Mouse (Mus musculus): ENCODE measurements at regions not wholly inside any gene's neighbourhood (a gene's known extent, or its start where the extent isn't known, plus 50 kb on each side); places are given as distances from the start of the nearest gene placed in this dataset.

GRCm38 (mm10) chr14:67626181-67626580 is 1617.2 kb upstream of the Gulo start:
- H3K4me1 ChIP-seq (ENCODE audit: control insufficient read depth, insufficient read depth, low read length), result no peaks in the 10 kb centered on the region
- no peak overlapping the region for H3K4me3 ChIP-seq (ENCODE audit: low read depth, low read length)
- H3K36me3 ChIP-seq (ENCODE audit: control insufficient read depth, insufficient read depth, low read length, poor library complexity, severe bottlenecking), result no peaks in the 10 kb centered on the region
- H3K27me3 ChIP-seq (ENCODE audit: control insufficient read depth, insufficient read depth, low read length, poor library complexity, severe bottlenecking), result no peaks in the 10 kb centered on the region
- no peak overlapping the region for H3K9ac ChIP-seq (ENCODE audit: low read depth, poor library complexity, severe bottlenecking)
- TF ChIP-seq EP300 (IDR thresholded peaks at IDR 0.05; ENCODE audit: insufficient read depth, low read depth, low read length), result no peak
- TF ChIP-seq POLR2A (IDR thresholded peaks at IDR 0.05; ENCODE audit: insufficient read depth, low read length), result no peak
- no peak for TF ChIP-seq CTCF (IDR thresholded peaks at IDR 0.05; ENCODE audit: low read depth, low read length)
- no peak overlapping the region for H3K27ac ChIP-seq (ENCODE audit: insufficient read depth, low read length)
- no peaks in the 10 kb centered on the region for H3K9me3 ChIP-seq (replicated peaks; ENCODE audit: control insufficient read depth, insufficient read depth, low read length, poor library complexity, severe bottlenecking)

GRCm38 (mm10) chr14:67623841-67624480 is 1615.0 kb upstream of the Gulo start:
- no peaks in the 10 kb centered on the region for H3K9me3 ChIP-seq (replicated peaks; ENCODE audit: control insufficient read depth, insufficient read depth, low read length, poor library complexity, severe bottlenecking)
- H3K4me3 ChIP-seq (ENCODE audit: low read depth, low read length), result no peak overlapping the region
- no peak overlapping the region for H3K27ac ChIP-seq (ENCODE audit: insufficient read depth, low read length)
- H3K9ac ChIP-seq (ENCODE audit: low read depth, poor library complexity, severe bottlenecking), result no peak overlapping the region
- H3K27me3 ChIP-seq (ENCODE audit: control insufficient read depth, insufficient read depth, low read length, poor library complexity, severe bottlenecking), result no peaks in the 10 kb centered on the region
- H3K4me1 ChIP-seq (ENCODE audit: control insufficient read depth, insufficient read depth, low read length), result no peaks in the 10 kb centered on the region
- H3K36me3 ChIP-seq (ENCODE audit: control insufficient read depth, insufficient read depth, low read length, poor library complexity, severe bottlenecking), result no peaks in the 10 kb centered on the region
- TF ChIP-seq POLR2A (IDR thresholded peaks at IDR 0.05; ENCODE audit: insufficient read depth, low read length) (no peak), CTCF (IDR thresholded peaks at IDR 0.05; ENCODE audit: low read depth, low read length) (no peak), EP300 (IDR thresholded peaks at IDR 0.05; ENCODE audit: insufficient read depth, low read depth, low read length) (no peak)

- no peak overlapping the region for H3K9ac ChIP-seq (ENCODE audit: low read depth, poor library complexity, severe bottlenecking)
- H3K9me3 ChIP-seq (replicated peaks; ENCODE audit: control insufficient read depth, insufficient read depth, low read length, poor library complexity, severe bottlenecking), result no peaks in the 10 kb centered on the region
- no peak overlapping the region for H3K4me3 ChIP-seq (ENCODE audit: low read depth, low read length)
- no peaks in the 10 kb centered on the region for H3K4me1 ChIP-seq (ENCODE audit: control insufficient read depth, insufficient read depth, low read length)
- TF ChIP-seq EP300 (IDR thresholded peaks at IDR 0.05; ENCODE audit: insufficient read depth, low read depth, low read length), result no peak
- TF ChIP-seq CTCF (IDR thresholded peaks at IDR 0.05; ENCODE audit: low read depth, low read length), result no peak
- no peak for TF ChIP-seq POLR2A (IDR thresholded peaks at IDR 0.05; ENCODE audit: insufficient read depth, low read length)
- no peaks in the 10 kb centered on the region for H3K36me3 ChIP-seq (ENCODE audit: control insufficient read depth, insufficient read depth, low read length, poor library complexity, severe bottlenecking)
- no peaks in the 10 kb centered on the region for H3K27me3 ChIP-seq (ENCODE audit: control insufficient read depth, insufficient read depth, low read length, poor library complexity, severe bottlenecking)
- no peak overlapping the region for H3K27ac ChIP-seq (ENCODE audit: insufficient read depth, low read length)
Observed at GRCm38 (mm10) chr14:67622911-67623310, 1613.9 kb upstream of the Gulo start.

- Histone ChIP-seq H3K4me1 (ENCODE audit: control insufficient read depth, insufficient read depth, low read length) (no peaks in the 10 kb centered on the region), H3K4me3 (ENCODE audit: low read depth, low read length) (no peak overlapping the region), H3K36me3 (ENCODE audit: control insufficient read depth, insufficient read depth, low read length, poor library complexity, severe bottlenecking) (no peaks in the 10 kb centered on the region), H3K27me3 (ENCODE audit: control insufficient read depth, insufficient read depth, low read length, poor library complexity, severe bottlenecking) (no peaks in the 10 kb centered on the region), H3K9me3 (replicated peaks; ENCODE audit: control insufficient read depth, insufficient read depth, low read length, poor library complexity, severe bottlenecking) (no peaks in the 10 kb centered on the region), H3K9ac (ENCODE audit: low read depth, poor library complexity, severe bottlenecking) (no peak overlapping the region), H3K27ac (ENCODE audit: insufficient read depth, low read length) (no peak overlapping the region)
- TF ChIP-seq POLR2A (IDR thresholded peaks at IDR 0.05; ENCODE audit: insufficient read depth, low read length), result no peak
- TF ChIP-seq CTCF (IDR thresholded peaks at IDR 0.05; ENCODE audit: low read depth, low read length), result no peak
- no peak for TF ChIP-seq EP300 (IDR thresholded peaks at IDR 0.05; ENCODE audit: insufficient read depth, low read depth, low read length)
Observed at GRCm38 (mm10) chr14:67621486-67621885, 1612.5 kb upstream of the Gulo start.

- H3K4me1 ChIP-seq (ENCODE audit: control insufficient read depth, insufficient read depth, low read length), result no peaks in the 10 kb centered on the region
- H3K27ac ChIP-seq (ENCODE audit: insufficient read depth, low read length), result no peak overlapping the region
- TF ChIP-seq CTCF (IDR thresholded peaks at IDR 0.05; ENCODE audit: low read depth, low read length) (no peak), EP300 (IDR thresholded peaks at IDR 0.05; ENCODE audit: insufficient read depth, low read depth, low read length) (no peak), POLR2A (IDR thresholded peaks at IDR 0.05; ENCODE audit: insufficient read depth, low read length) (no peak)
- no peaks in the 10 kb centered on the region for H3K9me3 ChIP-seq (replicated peaks; ENCODE audit: control insufficient read depth, insufficient read depth, low read length, poor library complexity, severe bottlenecking)
- no peaks in the 10 kb centered on the region for H3K27me3 ChIP-seq (ENCODE audit: control insufficient read depth, insufficient read depth, low read length, poor library complexity, severe bottlenecking)
- H3K36me3 ChIP-seq (ENCODE audit: control insufficient read depth, insufficient read depth, low read length, poor library complexity, severe bottlenecking), result no peaks in the 10 kb centered on the region
- no peak overlapping the region for H3K9ac ChIP-seq (ENCODE audit: low read depth, poor library complexity, severe bottlenecking)
- H3K4me3 ChIP-seq (ENCODE audit: low read depth, low read length), result no peak overlapping the region
Observed at GRCm38 (mm10) chr14:67620854-67621476, 1612.0 kb upstream of the Gulo start.

GRCm38 (mm10) chr14:67619571-67619970 is 1610.6 kb upstream of the Gulo start:
- H3K9me3 ChIP-seq (replicated peaks; ENCODE audit: control insufficient read depth, insufficient read depth, low read length, poor library complexity, severe bottlenecking), result no peaks in the 10 kb centered on the region
- no peak overlapping the region for H3K27ac ChIP-seq (ENCODE audit: insufficient read depth, low read length)
- no peaks in the 10 kb centered on the region for H3K27me3 ChIP-seq (ENCODE audit: control insufficient read depth, insufficient read depth, low read length, poor library complexity, severe bottlenecking)
- H3K4me3 ChIP-seq (ENCODE audit: low read depth, low read length), result no peak overlapping the region
- no peak for TF ChIP-seq POLR2A (IDR thresholded peaks at IDR 0.05; ENCODE audit: insufficient read depth, low read length)
- TF ChIP-seq CTCF (IDR thresholded peaks at IDR 0.05; ENCODE audit: low read depth, low read length), result no peak
- TF ChIP-seq EP300 (IDR thresholded peaks at IDR 0.05; ENCODE audit: insufficient read depth, low read depth, low read length), result no peak
- H3K9ac ChIP-seq (ENCODE audit: low read depth, poor library complexity, severe bottlenecking), result no peak overlapping the region
- no peaks in the 10 kb centered on the region for H3K36me3 ChIP-seq (ENCODE audit: control insufficient read depth, insufficient read depth, low read length, poor library complexity, severe bottlenecking)
- H3K4me1 ChIP-seq (ENCODE audit: control insufficient read depth, insufficient read depth, low read length), result no peaks in the 10 kb centered on the region

Data from ES-Bruce4 (cell line).